Mouse (Mus musculus) frontal cortex, adult (tissue): ENCODE data around the gene Vmn1r41.

Experiments used
- ATAC-seq: cut with Nextera tagmentation; 2 replicates; pipeline ENCODE4 v1.9.2; 2017; ENCODE audit warnings: mild to moderate bottlenecking, moderate library complexity, mixed read lengths; ENCODE audit not compliant: low TSS enrichment

Vmn1r41 gene

GRCm38 (mm10) chr6:89740466-89740865 is at the start of gene Vmn1r41:
Gene Vmn1r41, plus strand, starts transcription at chr6:89740766.
- no peak for ATAC-seq

DNA sequence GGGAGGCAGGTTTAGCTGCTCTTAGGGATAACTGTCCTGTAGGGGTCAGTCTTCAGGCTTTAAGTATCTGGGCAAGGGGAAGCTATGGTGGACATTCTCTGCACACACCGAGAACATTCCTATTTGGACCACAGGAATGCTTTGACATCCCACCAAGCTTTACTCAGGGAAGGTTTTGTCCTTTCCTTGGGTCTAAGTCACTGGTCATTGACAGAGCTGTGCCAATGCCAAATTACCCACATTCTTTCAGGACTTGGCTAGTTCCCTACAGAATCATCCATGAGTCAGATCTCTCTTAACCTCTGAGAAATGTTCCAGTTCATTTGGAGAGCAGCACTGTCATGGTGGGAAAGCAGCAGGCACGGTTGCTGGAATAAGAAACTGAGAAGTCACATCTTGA is 33.9 kb upstream of the Vmn1r41 start:
- no peak for ATAC-seq

DNA sequence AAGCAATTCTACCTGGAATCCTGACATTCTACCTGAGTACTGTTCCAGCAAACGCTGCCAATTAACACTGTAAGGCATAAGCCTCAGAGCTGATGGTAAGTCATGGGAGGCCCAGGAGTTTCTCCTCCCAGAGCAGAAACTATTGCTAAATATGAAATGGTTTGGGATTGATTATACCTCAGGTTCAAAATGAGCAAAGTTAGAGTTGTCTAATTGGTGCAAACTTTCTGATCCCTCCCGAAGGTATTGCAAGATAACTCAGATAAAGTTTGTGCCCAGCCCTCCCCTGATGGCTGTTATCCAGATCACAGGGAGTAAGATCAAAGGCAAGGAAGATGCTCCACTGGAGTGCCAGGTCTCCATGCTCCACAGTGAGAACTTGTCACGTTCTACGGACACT is 33.3 kb upstream of the Vmn1r41 start, which contains the start of gene Vmn1r40:
Gene Vmn1r40 (plus strand): TSS at position 301 of the 400 bp plus-strand sequence.
- ATAC-seq: no peak

DNA sequence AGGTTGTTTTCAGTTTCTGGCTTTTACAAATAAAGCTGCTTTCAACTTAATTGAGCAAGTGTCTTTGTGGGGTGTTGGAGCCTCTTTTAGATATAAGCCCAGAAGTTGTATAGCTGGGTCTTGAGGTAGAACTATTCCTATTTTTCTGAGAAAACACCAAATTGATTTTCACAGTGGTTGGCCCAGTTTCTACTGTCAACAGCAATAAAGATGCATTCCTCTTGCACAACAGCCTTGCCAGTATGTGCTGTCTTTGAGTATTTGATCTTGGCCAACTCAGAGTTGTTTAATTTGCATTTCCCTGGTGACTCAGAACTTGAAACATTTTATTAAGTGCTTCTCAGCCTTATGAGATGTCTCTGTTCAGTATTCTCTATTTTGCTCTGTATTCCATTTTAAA is 22.5 kb upstream of the Vmn1r41 start:
- no peak for ATAC-seq

GRCm38 (mm10) chr6:89742811-89743210 is 2.2 kb downstream of the Vmn1r41 start:
- no peak for ATAC-seq

- no peak for ATAC-seq
Observed at GRCm38 (mm10) chr6:89790231-89790630, 49.7 kb downstream of the Vmn1r41 start.
